Mouse (Mus musculus) hindbrain, embryonic 14.5 days (tissue): ENCODE measurements at regions not wholly inside any gene's neighbourhood (a gene's known extent, or its start where the extent isn't known, plus 50 kb on each side); places are given as distances from the start of the nearest gene placed in this dataset.
A peak's percentile ranks its signal among the peaks of the same experiment; 100 is the strongest.

ENCODE experiments used
- ATAC-seq: fragments of 200-750 bp; cut with Nextera tagmentation; 2 replicates; pipeline ENCODE4 v1.8.0; 2017; ENCODE audit warnings: moderate number of reproducible peaks, mild to moderate bottlenecking, moderate TSS enrichment, moderate library complexity; ENCODE audit not compliant: low FRiP score
- DNase-seq: peaks from one replicate; pipeline ENCODE4 v3.0.0-alpha.2; 2015; ENCODE audit warnings: low spot score
- H3K27ac ChIP-seq: fragments of 300-500 bp; sonication (generic); 2 replicates; pipeline ENCODE4 v1.5.1; 2014; ENCODE audit warnings: mild to moderate bottlenecking, moderate library complexity
- H3K27me3 ChIP-seq: fragments of 300-500 bp; sonication (generic); 2 replicates; pipeline ENCODE4 v1.6.1; 2014; ENCODE audit warnings: mild to moderate bottlenecking, low read length, mixed read lengths; ENCODE audit not compliant: control insufficient read depth, insufficient read depth
- H3K36me3 ChIP-seq: fragments of 300-500 bp; sonication (generic); replicated peaks from 2 replicates; pipeline ENCODE4 v1.6.1; 2014; ENCODE audit not compliant: control insufficient read depth, insufficient read depth
- H3K4me1 ChIP-seq: fragments of 300-500 bp; sonication (generic); replicated peaks from 2 replicates; pipeline ENCODE4 v1.6.1; 2014; ENCODE audit warnings: antibody characterized with exemption, low read length, mixed read lengths; ENCODE audit not compliant: control insufficient read depth, insufficient read depth
- H3K4me2 ChIP-seq: fragments of 300-500 bp; sonication (generic); replicated peaks from 2 replicates; pipeline ENCODE4 v1.6.1; 2014; ENCODE audit warnings: mild to moderate bottlenecking, moderate library complexity
- H3K4me3 ChIP-seq: fragments of 300-500 bp; sonication (generic); replicated peaks from 2 replicates; pipeline ENCODE4 v1.5.1; 2014; ENCODE audit warnings: mild to moderate bottlenecking, low read length
- H3K9ac ChIP-seq: fragments of 300-500 bp; sonication (generic); 2 replicates; pipeline ENCODE4 v1.6.1; 2014
- H3K9me3 ChIP-seq: fragments of 300-500 bp; sonication (generic); 2 replicates; pipeline ENCODE4 v1.6.1; 2016; ENCODE audit warnings: low read length; ENCODE audit not compliant: control insufficient read depth
- WGBS: fragments of 180-500 bp; shearing (Covaris S2); extraction: QIAGEN DNeasy Blood & Tissue Kit; methylation state at CpG from one replicate; pipeline ENCODE4 v1.1.7; 2014; 5-methylcytosine and 5-hydroxymethylcytosine counted together

DNA sequence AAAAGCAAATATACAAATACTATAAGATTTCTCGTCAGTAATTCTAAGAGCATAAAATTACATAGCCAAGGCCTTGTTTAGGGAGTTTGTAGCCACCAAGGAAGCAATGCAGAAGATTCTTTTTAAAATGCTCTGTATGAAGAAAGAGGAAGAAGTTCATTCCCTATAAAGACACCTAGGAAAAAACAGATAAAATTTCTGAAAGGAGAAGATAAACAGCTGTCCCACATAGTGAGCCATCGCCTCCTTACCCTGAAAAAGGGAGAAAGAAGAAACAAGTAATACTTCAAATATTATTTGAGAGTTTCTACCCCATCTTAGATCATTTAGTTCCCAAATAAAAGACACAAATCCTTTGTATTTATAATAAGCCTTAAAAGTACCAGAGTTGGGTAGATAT lies 190.3 kb upstream of the Mad2l1 start:
- Histone ChIP-seq H3K27me3 (no peaks in the 10 kb centered on the region), H3K36me3 (no peaks in the 10 kb centered on the region), H3K9ac (no peak overlapping the region), H3K9me3 (no peaks in the 10 kb centered on the region), H3K4me1 (no peaks in the 10 kb centered on the region), H3K4me3 (no peak overlapping the region), H3K4me2 (no peak overlapping the region), H3K27ac (no peak overlapping the region)
- ATAC-seq = no peak
- WGBS = 92% methylated on average over 2 of the region's 2 CpGs
- DNase-seq = no peak

DNA sequence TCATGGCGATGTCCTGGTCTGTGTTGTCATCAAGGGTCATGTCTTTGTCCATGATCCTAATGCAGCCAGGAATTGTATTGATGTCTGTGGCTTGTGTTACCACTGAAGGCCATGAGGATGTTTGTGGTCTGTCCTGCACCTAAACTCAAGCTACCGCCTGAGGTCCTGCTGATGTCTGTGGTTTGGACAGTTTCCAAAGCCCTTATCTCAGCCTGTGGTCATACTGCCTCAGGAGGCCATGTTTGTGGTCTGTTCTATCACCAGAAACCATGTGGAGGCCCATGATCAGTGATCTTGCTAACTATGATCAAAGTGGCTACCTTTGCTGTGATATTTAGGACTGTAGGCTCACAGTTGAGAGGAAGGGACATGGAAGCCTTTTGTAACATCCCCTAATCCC lies 187.8 kb upstream of the Mad2l1 start:
- no peak overlapping the region for H3K4me2 ChIP-seq
- no peaks in the 10 kb centered on the region for H3K27me3 ChIP-seq
- H3K9me3 ChIP-seq = no peaks in the 10 kb centered on the region
- no peak overlapping the region for H3K4me3 ChIP-seq
- ATAC-seq (no peak), DNase-seq (no peak)
- no peak overlapping the region for H3K9ac ChIP-seq
- H3K36me3 ChIP-seq = no peaks in the 10 kb centered on the region
- no peaks in the 10 kb centered on the region for H3K4me1 ChIP-seq
- H3K27ac ChIP-seq = no peak overlapping the region
- WGBS = 98% methylated on average over 2 of the region's 2 CpGs

- Histone ChIP-seq H3K36me3 (no peaks in the 10 kb centered on the region), H3K27me3 (no peaks in the 10 kb centered on the region), H3K4me3 (no peak overlapping the region), H3K4me1 (no peaks in the 10 kb centered on the region), H3K9me3 (no peaks in the 10 kb centered on the region), H3K9ac (no peak overlapping the region), H3K4me2 (no peak overlapping the region), H3K27ac (no peak overlapping the region)
- DNase-seq (peak; percentile 50), ATAC-seq (no peak)
- WGBS = 62% methylated on average over 3 of the region's 3 CpGs
These were observed 174.1 kb upstream of the Mad2l1 start for GRCm38 (mm10) chr6:66361130-66361529.

GRCm38 (mm10) chr6:66367263-66367662 lies 167.9 kb upstream of the Mad2l1 start:
- H3K9ac ChIP-seq = no peak overlapping the region
- DNase-seq = peak; percentile 60
- ATAC-seq = no peak; the same call in 1 of the 2 replicates
- no peak overlapping the region for H3K27ac ChIP-seq
- H3K4me1 ChIP-seq = no peaks in the 10 kb centered on the region
- H3K27me3 ChIP-seq = no peaks in the 10 kb centered on the region
- no peaks in the 10 kb centered on the region for H3K9me3 ChIP-seq
- no peak overlapping the region for H3K4me3 ChIP-seq
- H3K4me2 ChIP-seq = no peak overlapping the region
- no peaks in the 10 kb centered on the region for H3K36me3 ChIP-seq

DNA sequence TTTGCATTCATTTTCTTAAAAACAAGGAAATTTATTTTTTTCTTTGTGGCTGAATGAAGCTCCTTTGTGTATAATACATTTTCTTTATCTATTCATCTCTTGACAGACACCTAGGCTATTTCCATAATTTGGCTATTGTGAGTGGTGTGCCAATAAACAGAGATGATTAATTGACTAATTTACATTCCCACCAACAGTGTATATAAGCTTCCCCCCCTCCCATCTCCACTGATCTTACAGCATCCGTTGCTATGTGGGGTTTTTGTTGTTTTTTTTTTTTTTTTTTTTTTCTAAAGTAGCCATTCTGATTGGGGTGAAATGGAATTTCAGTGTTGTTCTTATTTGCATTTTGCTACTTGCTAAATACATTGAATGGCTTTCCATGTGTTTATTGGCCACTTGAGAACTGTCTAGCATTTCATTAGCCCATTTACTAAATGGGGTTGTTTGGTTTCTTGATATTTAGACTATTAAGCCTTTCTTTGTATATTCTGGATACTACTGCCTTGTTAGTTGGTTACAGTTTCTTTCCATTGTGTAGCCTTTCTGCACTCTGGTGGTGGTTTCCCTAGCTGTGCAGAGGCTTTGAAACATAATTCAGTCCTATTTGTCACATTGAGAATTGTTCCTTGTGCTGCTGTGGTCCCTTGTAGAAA lies 153.8 kb upstream of the Mad2l1 start:
- DNase-seq (peak; percentile 35), ATAC-seq (peak; percentile 70)
- 4% methylated on average over 1 of the region's 1 CpGs for WGBS
- H3K4me3 ChIP-seq = no peak overlapping the region
- no peak overlapping the region for H3K4me2 ChIP-seq
- H3K36me3 ChIP-seq = no peaks in the 10 kb centered on the region
- no peak overlapping the region for H3K9ac ChIP-seq
- H3K27me3 ChIP-seq = no peaks in the 10 kb centered on the region
- no peaks in the 10 kb centered on the region for H3K9me3 ChIP-seq
- H3K4me1 ChIP-seq = no peaks in the 10 kb centered on the region
- H3K27ac ChIP-seq = no peak overlapping the region

DNA sequence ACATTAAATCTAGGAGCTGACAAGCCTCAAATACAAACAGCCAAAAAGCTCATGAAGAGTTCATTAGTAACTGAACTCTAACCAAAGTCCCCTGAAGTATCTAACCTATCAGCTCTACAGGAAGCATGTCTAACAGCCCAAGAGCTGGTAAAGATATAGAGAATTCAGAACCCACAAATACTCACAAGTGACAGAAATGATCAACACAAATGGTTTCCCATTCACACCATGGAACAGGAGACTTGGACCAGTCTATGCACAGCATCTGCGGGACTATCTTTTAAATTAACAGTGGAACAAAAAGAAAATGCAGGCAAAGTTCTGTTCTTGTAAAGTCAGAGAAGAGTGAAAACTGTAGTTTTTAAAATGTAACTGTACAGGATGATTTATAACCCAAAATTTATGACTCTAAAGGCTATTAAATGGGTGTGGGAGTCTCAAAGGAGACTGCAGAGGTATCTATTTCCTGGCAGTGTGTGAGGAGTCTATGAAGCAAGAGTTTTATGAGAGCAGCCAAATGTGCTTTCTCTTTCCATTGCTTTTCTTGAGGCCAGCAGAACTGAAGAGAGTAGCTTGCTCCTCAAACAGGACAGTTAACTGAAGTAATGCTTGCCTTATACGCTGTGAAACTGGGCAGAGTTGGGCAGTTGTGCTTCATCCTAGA lies 152.7 kb upstream of the Mad2l1 start:
- WGBS = 100% methylated on average over 2 of the region's 2 CpGs

GRCm38 (mm10) chr6:66395147-66395546 lies 140.0 kb upstream of the Mad2l1 start:
- no peak overlapping the region for H3K9ac ChIP-seq
- no peak overlapping the region for H3K4me3 ChIP-seq
- H3K4me2 ChIP-seq = no peak overlapping the region
- H3K9me3 ChIP-seq = no peaks in the 10 kb centered on the region
- H3K27ac ChIP-seq = no peak overlapping the region
- ATAC-seq = no peak
- DNase-seq = no peak
- H3K27me3 ChIP-seq = no peaks in the 10 kb centered on the region
- 94% methylated on average over 4 of the region's 4 CpGs for WGBS
- no peaks in the 10 kb centered on the region for H3K36me3 ChIP-seq
- H3K4me1 ChIP-seq = no peaks in the 10 kb centered on the region

More for the DNA sequence above, 152.7 kb upstream of the Mad2l1 start:
- Histone ChIP-seq H3K4me2 (no peak overlapping the region), H3K4me3 (no peak overlapping the region), H3K9ac (no peak overlapping the region), H3K9me3 (no peaks in the 10 kb centered on the region), H3K4me1 (no peaks in the 10 kb centered on the region), H3K27me3 (no peaks in the 10 kb centered on the region), H3K36me3 (no peaks in the 10 kb centered on the region), H3K27ac (no peak overlapping the region)
- DNase-seq = no peak
- ATAC-seq = no peak

DNA sequence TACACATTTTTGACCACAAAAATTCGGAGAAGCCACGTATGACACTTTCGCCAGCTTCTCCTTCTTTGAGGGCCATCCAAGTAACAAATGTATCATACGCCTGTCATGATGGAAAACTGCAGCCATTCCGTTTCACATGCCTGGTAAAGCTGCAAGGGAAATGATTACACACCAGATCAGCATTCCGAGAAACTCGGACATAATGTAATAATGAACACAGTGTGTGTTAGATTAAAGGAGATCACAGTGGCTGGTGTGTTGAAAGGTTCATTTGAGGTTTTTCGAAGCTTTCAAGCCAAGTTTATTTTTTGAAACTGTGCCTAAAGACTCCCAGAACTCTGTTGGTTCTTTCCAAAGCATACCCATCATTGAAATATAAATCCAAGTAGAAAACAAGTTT lies 137.8 kb upstream of the Mad2l1 start:
- no peak overlapping the region for H3K4me3 ChIP-seq
- no peaks in the 10 kb centered on the region for H3K27me3 ChIP-seq
- ATAC-seq (no peak), DNase-seq (no peak)
- H3K9me3 ChIP-seq = no peaks in the 10 kb centered on the region
- H3K27ac ChIP-seq = no peak overlapping the region
- no peaks in the 10 kb centered on the region for H3K36me3 ChIP-seq
- H3K4me1 ChIP-seq = no peaks in the 10 kb centered on the region
- WGBS = 79% methylated on average over 8 of the region's 8 CpGs
- no peak overlapping the region for H3K9ac ChIP-seq
- no peak overlapping the region for H3K4me2 ChIP-seq

- H3K36me3 ChIP-seq = no peaks in the 10 kb centered on the region
- no peaks in the 10 kb centered on the region for H3K9me3 ChIP-seq
- H3K27ac ChIP-seq = no peak overlapping the region
- 31% methylated on average over 3 of the region's 3 CpGs for WGBS
- no peaks in the 10 kb centered on the region for H3K27me3 ChIP-seq
- H3K4me1 ChIP-seq = no peaks in the 10 kb centered on the region
- ATAC-seq (no peak), DNase-seq (no peak)
- H3K4me2 ChIP-seq = no peak overlapping the region
- no peak overlapping the region for H3K9ac ChIP-seq
- no peak overlapping the region for H3K4me3 ChIP-seq
These were observed 136.5 kb upstream of the Mad2l1 start for GRCm38 (mm10) chr6:66398674-66399073.
